Mouse (Mus musculus) ovary, postnatal 14 days (tissue): ENCODE measurements around the gene Agrn.
"Not testable (repeated sequence)": the region's sequence is repeated elsewhere in the genome, so short reads cannot be mapped to it uniquely, and the experiment has no call there.

Source experiments
- DNase-seq: peaks from one replicate; pipeline ENCODE4 v3.0.0; 2022; ENCODE audit warnings: low spot score

Agrn gene

GRCm38 (mm10) chr4:156150887-156151286, 46.4 kb downstream of the Agrn start:
- not testable (repeated sequence) for DNase-seq

GRCm38 (mm10) chr4:156136285-156137100, 60.8 kb downstream of the Agrn start:
- no peak for DNase-seq

- DNase-seq, result no peak
These were observed 61.5 kb downstream of the Agrn start for GRCm38 (mm10) chr4:156135801-156136200.

GRCm38 (mm10) chr4:156135112-156135511, 62.2 kb downstream of the Agrn start:
- DNase-seq, result no peak

- DNase-seq, result no peak
These were observed 63.2 kb downstream of the Agrn start for GRCm38 (mm10) chr4:156133943-156134605.

- no peak for DNase-seq
These were observed 64.0 kb downstream of the Agrn start for GRCm38 (mm10) chr4:156133334-156133733.

- DNase-seq, result no peak
These were observed 66.3 kb downstream of the Agrn start for GRCm38 (mm10) chr4:156130940-156131339.

GRCm38 (mm10) chr4:156130436-156130835, 66.9 kb downstream of the Agrn start, which contains the start of gene Rnf223:
Rnf223 (plus strand) TSS chr4:156130513.
- no peak for DNase-seq

- no peak for DNase-seq
These were observed 68.5 kb downstream of the Agrn start for GRCm38 (mm10) chr4:156128746-156129145.

GRCm38 (mm10) chr4:156126841-156127240, 70.4 kb downstream of the Agrn start:
- no peak for DNase-seq

- DNase-seq, result no peak
These were observed 71.9 kb downstream of the Agrn start for GRCm38 (mm10) chr4:156125393-156125792.

- no peak for DNase-seq
These were observed 73.2 kb downstream of the Agrn start for GRCm38 (mm10) chr4:156124077-156124476.
